Mouse (Mus musculus) intestine, embryonic 14.5 days (tissue): ENCODE results near the gene Iqcc. TPM values are rescaled to one million over a fixed set of nuclear protein-coding genes. Genes with fewer than 3 reads are reported as not detected.
A peak's percentile ranks its signal among the peaks of the same experiment; 100 is the strongest.

Source experiments
- ATAC-seq: fragments of 200-750 bp; cut with Nextera tagmentation; replicated peaks from 2 replicates; pipeline ENCODE4 v1.8.0; 2017; ENCODE audit warnings: low read depth, moderate number of reproducible peaks, moderate TSS enrichment, moderate library complexity; ENCODE audit not compliant: low FRiP score, low TSS enrichment
- DNase-seq: peaks from one replicate; pipeline ENCODE4 v3.0.0-alpha.2; 2018; ENCODE audit warnings: low spot score
- H3K27ac ChIP-seq: fragments of 300-500 bp; sonication (generic); 2 replicates; pipeline ENCODE4 v1.5.1; 2014; ENCODE audit warnings: low read depth, mild to moderate bottlenecking, control low read depth
- H3K27me3 ChIP-seq: fragments of 300-500 bp; sonication (generic); replicated peaks from 2 replicates; pipeline ENCODE4 v1.6.1; 2014; ENCODE audit warnings: low read length, control low read depth; ENCODE audit not compliant: control insufficient read depth, insufficient read depth
- H3K36me3 ChIP-seq: fragments of 300-500 bp; sonication (generic); 2 replicates; pipeline ENCODE4 v1.6.1; 2014; ENCODE audit warnings: low read length, control low read depth; ENCODE audit not compliant: control insufficient read depth, insufficient read depth
- H3K4me1 ChIP-seq: fragments of 300-500 bp; sonication (generic); replicated peaks from 2 replicates; pipeline ENCODE4 v1.6.1; 2014; ENCODE audit warnings: low read length, control low read depth, mixed read lengths; ENCODE audit not compliant: control insufficient read depth, insufficient read depth
- H3K4me2 ChIP-seq: fragments of 300-500 bp; sonication (generic); 2 replicates; pipeline ENCODE4 v1.6.1; 2014; ENCODE audit warnings: low read length
- H3K4me3 ChIP-seq: fragments of 300-500 bp; sonication (generic); 2 replicates; pipeline ENCODE4 v1.5.1; 2014; ENCODE audit warnings: low read depth, low read length, control low read depth, mixed read lengths
- H3K9ac ChIP-seq: fragments of 300-500 bp; sonication (generic); 2 replicates; pipeline ENCODE4 v1.6.1; 2014; ENCODE audit warnings: mild to moderate bottlenecking, low read length
- H3K9me3 ChIP-seq: fragments of 300-500 bp; sonication (generic); 2 replicates; pipeline ENCODE4 v1.6.1; 2016; ENCODE audit warnings: low read length, control low read depth; ENCODE audit not compliant: control insufficient read depth
- WGBS: fragments of 180-500 bp; shearing (Covaris S2); extraction: QIAGEN DNeasy Blood & Tissue Kit; methylation state at CpG from one replicate; pipeline ENCODE4 v1.1.7; 2014; 5-methylcytosine and 5-hydroxymethylcytosine counted together
- polyA plus RNA-seq: library from polyadenylated mRNA; unstranded; fragments of >200 nt; fragmentation: Nextera tagmentation; extraction: Ambion mirVana; gene quantifications from 2 replicates; pipeline ENCODE4 v1.2.1, GENCODE M21; 2014

Gene Iqcc
- polyA plus RNA-seq, 1 experiment from 2014 or later = 26.4 TPM

DNA sequence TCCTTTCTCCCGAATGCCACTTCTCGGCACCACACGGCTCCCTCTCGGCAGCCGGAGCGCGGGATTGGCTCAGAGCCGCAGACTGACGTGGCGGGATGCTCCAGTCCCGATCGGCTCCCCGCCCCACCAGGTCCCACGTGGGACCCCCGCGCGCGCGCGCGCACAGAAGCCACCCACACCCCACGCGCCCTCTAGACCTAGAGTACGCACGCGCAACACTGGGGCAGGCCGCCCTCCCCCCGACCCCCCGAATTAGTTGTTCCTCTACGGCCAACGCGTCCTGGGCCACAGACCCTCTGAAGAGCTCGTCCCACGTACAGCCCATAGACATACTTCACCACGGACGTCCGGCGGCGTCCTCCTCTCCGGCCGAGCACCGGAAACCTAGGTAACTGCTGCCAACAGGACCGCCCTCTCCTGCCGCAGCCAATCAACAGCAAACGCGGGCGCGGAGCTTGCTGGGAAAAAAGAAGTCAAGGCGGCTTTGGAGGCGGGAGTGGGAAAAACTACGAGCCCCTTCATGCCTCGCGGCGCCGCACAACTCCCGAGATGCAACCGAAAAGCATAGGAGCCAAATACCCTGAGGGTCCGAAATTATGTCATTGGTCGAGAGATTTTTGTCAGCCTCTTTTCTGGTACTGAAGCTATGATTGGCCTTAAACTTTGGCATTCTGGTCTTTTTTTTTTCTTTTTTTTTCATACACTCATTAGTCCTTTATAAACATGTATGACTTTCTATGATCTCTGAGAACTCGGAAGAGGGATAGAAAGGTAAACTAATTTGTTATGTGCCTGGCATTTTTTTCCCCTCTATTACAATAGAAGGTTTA lies 22.0 kb upstream of the Iqcc start, which contains the start of gene Txlna:
TSS of gene Txlna (minus strand) at position 428 of the 830 bp plus-strand sequence.
- Histone ChIP-seq H3K9ac (peak within 1 kb of the TSS; percentile 59), H3K4me1 (peaks cover 21% of the 10 kb centered on the region), H3K27me3 (no peaks in the 10 kb centered on the region), H3K27ac (peak within 1 kb of the TSS; percentile 87), H3K36me3 (peaks cover 58% of the 10 kb centered on the region), H3K4me3 (peak within 1 kb of the TSS; percentile 67), H3K4me2 (peak within 1 kb of the TSS; percentile 90), H3K9me3 (no peaks in the 10 kb centered on the region)
- under 1% methylated on average over 59 of the region's 60 CpGs for WGBS
- DNase-seq (peak; percentile 97), ATAC-seq (peak; percentile 96)

DNA sequence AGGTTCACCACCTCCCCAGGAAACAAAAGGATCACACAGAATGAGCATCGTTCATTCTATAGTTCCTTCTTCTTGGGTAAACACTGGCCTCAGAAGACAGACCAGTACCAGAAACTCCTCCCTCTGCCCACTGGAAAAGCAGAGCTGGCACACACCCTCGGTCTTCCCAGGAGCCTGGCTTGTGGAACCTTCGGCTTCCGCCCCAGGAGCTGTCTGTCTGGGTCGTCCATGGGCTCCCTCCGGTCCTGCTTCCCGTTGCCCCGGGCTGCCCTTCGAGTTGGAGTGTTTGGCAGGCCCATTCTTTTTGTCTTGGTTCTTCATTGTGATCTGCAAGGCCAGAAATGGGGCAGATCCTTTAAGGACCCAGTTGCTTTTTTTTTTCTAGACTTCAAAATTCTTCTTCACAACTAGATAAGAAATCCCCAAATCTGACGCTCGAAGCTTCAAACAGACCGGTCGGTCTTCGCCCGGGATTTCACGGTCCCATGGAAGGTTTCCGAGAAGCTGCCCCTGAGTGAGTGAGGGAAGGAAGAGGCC lies 21.3 kb upstream of the Iqcc start:
- 4% methylated on average over 17 of the region's 17 CpGs for WGBS
- peak overlapping the region; percentile 59 for H3K9ac ChIP-seq
- peak overlapping the region; percentile 87 for H3K27ac ChIP-seq
- ATAC-seq = no peak
- peak overlapping the region; percentile 90 for H3K4me2 ChIP-seq
- no peaks in the 10 kb centered on the region for H3K27me3 ChIP-seq
- peak overlapping the region; percentile 67 for H3K4me3 ChIP-seq
- no peaks in the 10 kb centered on the region for H3K9me3 ChIP-seq
- DNase-seq = no peak
- H3K4me1 ChIP-seq = peaks cover 21% of the 10 kb centered on the region
- peaks cover 58% of the 10 kb centered on the region for H3K36me3 ChIP-seq

DNA sequence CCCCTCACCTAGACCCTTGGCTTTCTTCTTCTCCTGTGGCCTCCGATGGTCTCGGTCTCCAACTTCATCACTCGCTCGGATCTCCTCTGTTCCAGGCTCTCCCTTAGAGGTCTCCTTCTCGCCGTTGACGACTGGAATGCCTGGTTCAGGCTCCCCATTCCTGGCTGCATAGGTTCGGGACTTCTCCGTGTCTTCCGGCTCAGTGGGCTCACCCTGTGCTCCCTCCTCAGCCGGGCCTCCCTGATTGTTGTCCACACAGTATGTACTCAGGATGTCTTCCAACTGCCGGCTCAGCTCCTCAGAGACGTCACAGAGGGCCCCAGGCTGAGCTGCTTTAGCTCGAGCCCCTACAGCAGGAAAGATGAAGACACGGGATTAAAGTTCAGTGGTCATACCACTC lies 20.3 kb upstream of the Iqcc start:
- peak overlapping the region; percentile 59; the same call in 1 of the 2 replicates for H3K9ac ChIP-seq
- WGBS = 86% methylated on average over 15 of the region's 15 CpGs

DNA sequence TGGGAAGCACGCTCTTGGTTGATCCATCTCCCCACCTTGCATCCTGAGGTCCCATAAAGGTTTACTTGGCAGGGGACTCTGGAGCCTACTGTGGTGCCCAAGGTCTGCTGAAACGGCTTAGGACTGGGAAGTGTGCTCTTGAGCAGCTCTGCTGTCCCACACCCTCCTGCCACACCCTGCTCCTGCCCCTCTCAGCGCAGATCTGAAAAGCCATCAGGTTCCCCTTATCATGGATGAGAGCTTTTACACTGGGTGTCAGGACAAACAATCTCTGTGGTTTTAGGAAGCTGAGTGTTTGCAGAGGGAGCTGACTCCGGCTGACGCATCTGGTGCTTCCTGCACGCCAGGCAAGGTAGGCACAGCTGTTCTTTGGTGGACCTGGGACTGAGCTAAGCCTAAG lies 15.0 kb upstream of the Iqcc start:
- H3K9ac ChIP-seq = no peak overlapping the region
- peaks cover 98% of the 10 kb centered on the region for H3K36me3 ChIP-seq
- no peaks in the 10 kb centered on the region for H3K9me3 ChIP-seq
- H3K27me3 ChIP-seq = no peaks in the 10 kb centered on the region
- H3K4me1 ChIP-seq = peaks cover 5% of the 10 kb centered on the region
- no peak for DNase-seq
- WGBS = 85% methylated on average over 6 of the region's 6 CpGs
- no peak overlapping the region for H3K4me2 ChIP-seq
- no peak for ATAC-seq
- no peak overlapping the region for H3K27ac ChIP-seq
- H3K4me3 ChIP-seq = no peak overlapping the region

More for the DNA sequence above, 20.3 kb upstream of the Iqcc start:
- Histone ChIP-seq H3K4me3 (peak overlapping the region; percentile 67; the same call in 1 of the 2 replicates), H3K27ac (no peak overlapping the region), H3K27me3 (no peaks in the 10 kb centered on the region), H3K36me3 (peaks cover 59% of the 10 kb centered on the region), H3K4me1 (peaks cover 21% of the 10 kb centered on the region), H3K9me3 (no peaks in the 10 kb centered on the region), H3K4me2 (peak overlapping the region; percentile 90)
- no peak for ATAC-seq
- DNase-seq = no peak

DNA sequence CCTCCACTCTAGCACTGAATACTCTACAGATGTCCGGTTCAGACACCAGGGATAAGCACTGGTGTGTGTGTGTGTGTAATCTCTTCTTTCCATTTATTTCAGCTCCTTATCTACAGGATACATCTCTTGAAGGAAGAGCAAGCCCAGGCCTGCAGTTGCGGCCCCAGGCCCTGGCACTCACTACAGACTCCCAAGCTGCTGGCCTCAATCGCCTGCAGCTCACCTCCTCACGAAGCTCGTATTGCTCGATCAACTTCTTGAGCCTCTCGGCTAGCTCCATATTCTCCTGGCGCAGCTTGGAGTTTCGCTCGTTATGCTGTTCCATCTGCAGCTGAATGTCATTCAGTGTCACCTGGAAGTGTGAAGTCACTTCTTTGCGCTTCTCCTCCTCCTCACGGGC lies 13.0 kb upstream of the Iqcc start:
- Histone ChIP-seq H3K36me3 (peaks cover 100% of the 10 kb centered on the region), H3K4me1 (no peaks in the 10 kb centered on the region), H3K4me2 (no peak overlapping the region), H3K9ac (no peak overlapping the region), H3K27me3 (no peaks in the 10 kb centered on the region), H3K27ac (no peak overlapping the region), H3K4me3 (no peak overlapping the region), H3K9me3 (no peaks in the 10 kb centered on the region)
- ATAC-seq = no peak
- whole genome bisulfite sequencing = 92% methylated on average over 12 of the region's 12 CpGs
- DNase-seq = no peak

DNA sequence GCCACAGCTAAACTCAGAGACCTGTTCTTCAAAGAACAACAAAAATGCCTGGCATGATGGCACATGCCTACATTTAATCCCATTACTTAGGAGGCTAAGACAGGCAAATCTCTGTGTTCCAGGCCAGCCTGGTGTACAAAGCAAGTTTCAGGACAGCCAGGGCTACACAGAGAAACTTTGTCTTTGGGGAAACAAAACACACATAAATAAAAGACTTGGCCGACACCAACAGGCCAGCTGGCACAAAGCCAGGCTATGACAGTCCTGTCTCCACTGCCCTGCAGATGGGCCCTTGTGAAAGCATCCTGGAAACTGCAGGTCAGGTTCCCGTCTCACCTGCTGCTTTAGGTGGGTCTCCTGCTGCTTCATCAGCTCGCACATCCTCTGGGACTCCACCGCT lies 12.0 kb upstream of the Iqcc start:
- Histone ChIP-seq H3K9ac (no peak overlapping the region), H3K27me3 (no peaks in the 10 kb centered on the region), H3K27ac (no peak overlapping the region), H3K36me3 (peaks cover 95% of the 10 kb centered on the region), H3K4me2 (no peak overlapping the region), H3K9me3 (no peaks in the 10 kb centered on the region), H3K4me3 (no peak overlapping the region), H3K4me1 (no peaks in the 10 kb centered on the region)
- ATAC-seq (no peak), DNase-seq (no peak)
- 75% methylated on average over 4 of the region's 4 CpGs for WGBS

DNA sequence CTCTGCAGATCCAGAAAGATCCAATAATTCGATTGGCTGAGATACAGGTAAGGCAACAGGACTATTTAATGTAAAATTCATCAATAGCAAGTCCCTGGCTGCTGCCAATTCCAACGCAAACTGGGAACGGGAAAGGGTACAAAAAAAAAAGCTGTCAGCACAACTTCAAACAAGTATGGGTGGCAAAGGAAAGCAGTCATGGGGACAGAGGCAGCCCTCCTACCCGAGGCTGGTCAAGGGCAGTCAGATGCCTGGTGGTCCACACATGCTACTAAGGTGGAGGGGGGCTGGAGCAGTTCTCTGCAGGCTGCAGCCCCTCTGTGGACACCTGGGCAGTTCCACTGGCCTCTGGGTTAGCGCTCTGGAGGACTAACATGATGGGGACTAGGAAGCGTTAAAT lies 7.1 kb upstream of the Iqcc start:
- Histone ChIP-seq H3K9me3 (no peaks in the 10 kb centered on the region), H3K36me3 (peaks cover 46% of the 10 kb centered on the region), H3K9ac (no peak overlapping the region), H3K4me2 (no peak overlapping the region), H3K27ac (no peak overlapping the region), H3K4me3 (no peak overlapping the region), H3K4me1 (peaks cover 23% of the 10 kb centered on the region), H3K27me3 (no peaks in the 10 kb centered on the region)
- ATAC-seq (no peak), DNase-seq (no peak)
- 78% methylated on average over 6 of the region's 6 CpGs for WGBS

DNA sequence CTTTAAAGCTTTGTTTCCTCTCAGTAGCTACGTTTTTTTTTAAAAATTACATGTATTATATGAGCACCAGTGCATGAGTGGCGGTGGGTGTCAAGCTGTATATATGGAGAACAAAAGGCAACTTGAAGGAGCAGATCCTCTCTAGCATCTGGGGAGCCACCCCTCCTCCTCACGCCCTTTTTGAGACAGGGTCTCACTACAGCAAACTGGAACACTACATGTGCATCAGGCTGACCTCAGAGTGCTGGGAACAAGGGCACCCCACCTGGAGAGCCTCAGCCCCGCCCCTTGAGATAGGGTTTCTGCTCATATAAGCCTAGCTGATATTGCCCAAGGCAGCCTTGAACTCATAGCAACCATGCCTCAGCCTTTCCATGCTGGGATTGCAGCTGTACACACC lies 6.6 kb upstream of the Iqcc start:
- no peak for DNase-seq
- ATAC-seq = no peak
- H3K9ac ChIP-seq = peak overlapping the region; percentile 6; the same call in 1 of the 2 replicates
- peak overlapping the region; percentile 83 for H3K4me2 ChIP-seq
- peak overlapping the region; percentile 81; the same call in 1 of the 2 replicates for H3K27ac ChIP-seq
- no peak overlapping the region for H3K4me3 ChIP-seq
- peaks cover 23% of the 10 kb centered on the region for H3K4me1 ChIP-seq
- peaks cover 40% of the 10 kb centered on the region for H3K36me3 ChIP-seq
- no peaks in the 10 kb centered on the region for H3K9me3 ChIP-seq
- 48% methylated on average over 4 of the region's 4 CpGs for WGBS
- H3K27me3 ChIP-seq = no peaks in the 10 kb centered on the region
